Mouse (Mus musculus) C2C12 (cell line): ENCODE results near the gene BC048562.

ENCODE experiments used
- CEBPB ChIP-seq: IDR thresholded peaks from one replicate; pipeline ENCODE4 v1.6.1; 2011; ENCODE audit warnings: low read depth, mild to moderate bottlenecking, control low read depth, moderate library complexity
- CTCF ChIP-seq: IDR thresholded peaks from one replicate; pipeline ENCODE4 v1.5.1; 2011; ENCODE audit not compliant: control insufficient read depth, insufficient read depth, insufficient read length
- FOSL1 ChIP-seq: IDR thresholded peaks from one replicate; pipeline ENCODE4 v1.8.0; 2011; ENCODE audit warnings: mild to moderate bottlenecking, low read length; ENCODE audit not compliant: poor library complexity, insufficient read depth, severe bottlenecking
- MAX ChIP-seq: IDR thresholded peaks from one replicate; pipeline ENCODE4 v1.6.1; 2011; ENCODE audit warnings: mild to moderate bottlenecking, control low read depth
- MYOD1 ChIP-seq: IDR thresholded peaks from one replicate; pipeline ENCODE4 v1.6.1; 2011; ENCODE audit warnings: low read depth; ENCODE audit not compliant: control insufficient read depth, insufficient read length
- MYOG ChIP-seq: IDR thresholded peaks from one replicate; pipeline ENCODE4 v1.6.1; 2011; ENCODE audit not compliant: control insufficient read depth, insufficient read length; ENCODE audit errors: extremely low read depth
- USF1 ChIP-seq: IDR thresholded peaks from one replicate; pipeline ENCODE4 v1.6.1; 2011; ENCODE audit warnings: low read depth, mild to moderate bottlenecking, control low read depth, moderate library complexity

- no peak for TF ChIP-seq CTCF
- no peak for TF ChIP-seq USF1
- no peak for TF ChIP-seq MAX
- no peak for TF ChIP-seq CEBPB
- no peak for TF ChIP-seq MYOG
- TF ChIP-seq FOSL1: no peak
- TF ChIP-seq MYOD1: no peak
Observed at GRCm38 (mm10) chr9:108489215-108489614, 52.9 kb downstream of the BC048562 start.
